Mouse (Mus musculus) left cerebral cortex, postnatal 14 days (tissue): Measurements from ENCODE around the gene Man1a2. TPM values are rescaled to one million over a fixed set of nuclear protein-coding genes. Genes with fewer than 3 reads are reported as not detected.

Experiments
- DNase-seq, 2 experiments: peaks; one replicate each; pipeline ENCODE4 v3.0.0; 2021 to 2022; ENCODE audit warnings: low spot score in 2 of 2, mixed read lengths in 1 of 2
- intact Hi-C: fragments of 180-260 bp; cut with DNase I; formaldehyde crosslinking; loops from one replicate; pipeline ENCODE4 v1.15.1; 2025
- total RNA-seq, 2 experiments: library from RNA; stranded (reverse); gene quantifications; 2 replicates each; pipeline ENCODE4 v1.2.3; 2021

Man1a2 gene
- total RNA-seq, 2 experiments from 2014 or later, result 148 TPM

DNA sequence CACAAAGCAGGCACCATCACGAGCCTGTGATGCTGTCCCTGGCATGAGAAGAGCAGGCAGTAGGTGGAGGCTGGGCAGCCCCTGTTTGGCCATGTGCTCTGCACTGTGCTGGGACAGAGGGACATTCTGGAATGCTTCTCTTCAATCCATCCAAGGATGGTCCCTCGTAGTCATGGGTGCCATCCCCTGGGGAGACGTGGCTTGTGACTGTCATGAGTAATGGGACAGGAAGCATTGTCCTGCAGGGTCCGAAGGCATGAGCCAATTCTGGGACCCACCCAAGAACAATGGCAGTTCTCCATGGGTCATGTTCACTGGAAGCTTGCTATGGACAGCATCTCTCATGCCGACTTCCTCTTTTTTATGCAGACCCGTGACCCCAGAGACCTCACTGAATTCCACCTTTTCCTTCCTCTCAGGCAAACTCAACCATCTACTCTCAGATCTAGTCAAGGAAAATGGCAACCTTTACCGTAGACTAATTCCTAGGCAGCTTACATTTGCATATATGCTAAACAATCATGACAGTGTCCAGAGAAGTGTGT, 155.0 kb downstream of the Man1a2 start:
- DNase-seq, result no peak

GRCm38 (mm10) chr3:100522671-100523070, 162.6 kb downstream of the Man1a2 start:
- intact Hi-C loops, result no loop called here
- peak in 1 of 2 experiments; percentile 7 for DNase-seq

More for the DNA sequence above, 155.0 kb downstream of the Man1a2 start:
- intact Hi-C loops, result no loop called here

GRCm38 (mm10) chr3:100521626-100522025, 163.7 kb downstream of the Man1a2 start:
- intact Hi-C loops, result no loop called here
- DNase-seq, result no peak

GRCm38 (mm10) chr3:100515754-100516141, 169.6 kb downstream of the Man1a2 start:
- no peak for DNase-seq
- intact Hi-C loops, result no loop called here

GRCm38 (mm10) chr3:100515093-100515753, 170.1 kb downstream of the Man1a2 start:
- intact Hi-C loops, result no loop called here
- DNase-seq, result no peak

Other genes with a start within 250 kb of the Man1a2 start
- 1 to 10 TPM; 3.7 to 4.3 TPM for gene Tent5c, start 196.2 kb downstream of the Man1a2 start, total RNA-seq
- under 1 TPM in 1 of 2 experiments, not detected in 1; 0.13 TPM for gene Vtcn1, start 140.0 kb upstream of the Man1a2 start, total RNA-seq
- 1 to 10 TPM; 7.3 to 8.2 TPM for gene Trim45, start 236.7 kb upstream of the Man1a2 start, total RNA-seq